Mouse (Mus musculus): ENCODE measurements around the gene Dclk1.

DNA sequence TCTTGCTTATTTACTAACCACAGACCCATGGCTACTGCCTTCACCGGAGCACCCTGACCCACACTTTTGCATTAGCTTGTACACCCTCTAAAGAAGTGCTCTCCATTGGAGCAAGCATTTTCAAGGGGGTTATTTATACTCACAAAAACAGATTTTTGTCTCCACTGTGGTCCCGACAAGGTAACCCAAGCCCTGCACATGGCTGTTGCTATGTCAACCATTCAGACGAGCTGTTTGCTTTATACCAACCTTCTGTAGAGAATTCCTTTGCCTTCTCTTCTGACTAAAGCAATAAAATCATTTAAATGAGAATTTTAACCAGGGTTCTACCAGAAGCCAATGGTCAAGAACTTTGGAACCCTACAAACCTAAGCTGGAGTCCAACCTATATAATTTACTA lies 18.3 kb upstream of the Dclk1 start:
- no peak for TF ChIP-seq POLR2A (IDR thresholded peaks at IDR 0.05; ENCODE audit: insufficient read depth, low read depth, low read length)
- TF ChIP-seq CTCF (IDR thresholded peaks at IDR 0.05), result no peak

Data from heart, adult 2 months (tissue).